Mouse (Mus musculus): ENCODE measurements around the gene Akr1c13. TPM values are rescaled to one million over a fixed set of nuclear protein-coding genes. Genes with fewer than 3 reads are reported as not detected.
"Not testable (repeated sequence)": the region's sequence is repeated elsewhere in the genome, so short reads cannot be mapped to it uniquely, and the experiment has no call there.

The Akr1c13 gene
- polyA plus RNA-seq, 1 experiment from 2014 or later: 13.7 TPM

DNA sequence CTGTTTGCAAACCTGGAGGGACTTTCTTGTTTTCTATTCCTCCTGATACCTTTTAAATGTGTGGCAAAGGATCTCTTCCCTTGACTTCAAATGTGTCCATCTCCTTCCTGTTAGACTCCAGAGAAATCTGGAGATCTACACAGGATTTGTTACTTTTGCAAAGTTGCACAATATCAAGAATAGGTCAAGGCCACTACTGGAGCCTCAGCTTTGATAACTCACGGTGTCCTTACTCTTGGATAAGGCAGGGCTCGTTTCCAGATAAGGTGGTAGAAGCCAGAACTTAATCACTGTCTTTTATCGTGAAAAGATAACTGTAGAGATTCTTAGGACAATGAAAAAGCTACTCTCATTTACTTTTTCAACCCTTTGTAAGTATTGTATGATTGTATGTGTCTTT lies 1.6 kb downstream of the Akr1c13 start:
- Histone ChIP-seq H3K4me2 (no peak overlapping the region), H3K36me3 (no peaks in the 10 kb centered on the region), H3K4me3 (no peak overlapping the region), H3K9ac (no peak overlapping the region), H3K4me1 (no peaks in the 10 kb centered on the region), H3K27ac (no peak overlapping the region), H3K9me3 (no peaks in the 10 kb centered on the region), H3K27me3 (no peaks in the 10 kb centered on the region)
- no peak for ATAC-seq (ENCODE audit: borderline replicate concordance, extremely low read depth, low FRiP score, low TSS enrichment)
- WGBS: 59% methylated on average over 3 of the region's 3 CpGs

DNA sequence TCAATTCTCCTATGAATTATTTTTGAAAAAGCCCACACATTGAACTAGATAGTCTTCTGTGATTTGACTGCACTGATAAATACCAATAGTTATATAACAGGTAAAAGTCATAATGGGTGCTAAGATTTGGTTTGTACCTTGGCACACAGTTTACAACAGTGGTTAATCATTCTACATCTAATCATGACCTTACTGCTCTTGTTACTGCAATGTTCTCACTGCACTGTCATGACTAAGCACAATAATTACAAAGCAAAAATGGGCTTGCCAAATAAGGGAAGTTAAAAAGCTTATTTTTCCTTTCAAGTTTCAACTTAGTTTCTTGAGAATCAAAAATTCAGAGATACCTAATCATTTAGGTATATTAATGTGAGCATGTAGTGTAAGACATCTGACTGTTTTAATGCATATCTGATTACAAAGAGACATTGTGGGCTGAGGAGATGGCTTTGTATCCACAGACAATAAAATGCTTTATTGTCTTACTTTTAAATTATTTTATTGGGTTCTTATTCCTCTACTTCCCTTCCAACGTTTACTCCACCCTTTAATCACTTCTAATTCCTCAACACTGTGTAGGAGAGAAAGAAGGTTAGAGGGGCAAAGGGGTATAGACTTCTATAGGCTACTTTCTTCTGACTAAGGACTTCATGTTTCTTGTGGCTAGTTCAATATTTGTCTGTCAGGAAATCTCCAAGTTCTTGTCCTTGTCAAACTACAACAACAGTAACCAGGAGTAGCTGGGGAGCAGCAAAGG lies 15.4 kb downstream of the Akr1c13 start:
- Histone ChIP-seq H3K4me3 (no peak overlapping the region), H3K27ac (no peak overlapping the region), H3K9ac (no peak overlapping the region), H3K4me1 (no peaks in the 10 kb centered on the region), H3K4me2 (no peak overlapping the region), H3K9me3 (no peaks in the 10 kb centered on the region), H3K27me3 (no peaks in the 10 kb centered on the region), H3K36me3 (no peaks in the 10 kb centered on the region)
- ATAC-seq (ENCODE audit: borderline replicate concordance, extremely low read depth, low FRiP score, low TSS enrichment): no peak
- WGBS: 29% methylated on average over 1 of the region's 1 CpGs

DNA sequence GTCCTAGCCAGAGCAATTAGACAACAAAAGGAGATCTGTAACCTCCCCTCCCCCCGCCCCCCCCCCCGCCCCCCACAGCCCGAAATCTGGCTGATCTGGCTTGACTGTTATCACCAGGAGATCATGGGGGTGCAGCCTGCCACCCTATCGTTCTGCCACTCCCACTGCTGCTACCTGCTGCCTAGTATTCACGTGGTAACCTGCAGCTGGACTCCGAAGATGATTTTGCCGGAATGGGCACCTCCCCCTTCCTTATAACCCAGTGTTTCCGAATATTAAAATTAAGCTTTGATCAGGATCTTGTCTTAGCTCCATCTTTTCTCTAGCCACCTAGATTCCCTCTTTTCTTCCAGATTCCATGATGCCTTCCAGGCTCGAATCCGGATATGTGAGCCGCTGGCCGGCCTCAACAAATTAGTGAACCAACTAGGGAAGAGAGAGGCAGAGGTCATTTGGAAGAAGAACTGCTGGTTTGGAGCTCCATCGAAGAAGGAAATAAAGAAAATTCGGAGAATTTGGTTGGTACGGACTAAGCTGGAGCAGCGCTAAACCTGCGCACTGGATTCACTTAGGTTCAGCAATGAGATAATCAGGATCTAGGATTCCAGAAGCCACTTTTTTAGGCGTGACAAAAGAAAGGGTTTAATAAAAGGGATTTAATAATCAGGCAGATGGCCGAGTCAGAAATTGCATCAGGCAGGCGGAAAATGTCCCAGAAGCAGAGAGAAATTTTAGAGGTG lies 20.8 kb downstream of the Akr1c13 start:
- no peaks in the 10 kb centered on the region for H3K36me3 ChIP-seq
- H3K9me3 ChIP-seq: no peaks in the 10 kb centered on the region
- no peak overlapping the region for H3K4me3 ChIP-seq
- no peaks in the 10 kb centered on the region for H3K27me3 ChIP-seq
- H3K4me1 ChIP-seq: no peaks in the 10 kb centered on the region
- no peak for ATAC-seq (ENCODE audit: borderline replicate concordance, extremely low read depth, low FRiP score, low TSS enrichment)
- H3K27ac ChIP-seq: no peak overlapping the region
- WGBS: 81% methylated on average over 20 of the region's 20 CpGs
- H3K4me2 ChIP-seq: no peak overlapping the region
- H3K9ac ChIP-seq: no peak overlapping the region

DNA sequence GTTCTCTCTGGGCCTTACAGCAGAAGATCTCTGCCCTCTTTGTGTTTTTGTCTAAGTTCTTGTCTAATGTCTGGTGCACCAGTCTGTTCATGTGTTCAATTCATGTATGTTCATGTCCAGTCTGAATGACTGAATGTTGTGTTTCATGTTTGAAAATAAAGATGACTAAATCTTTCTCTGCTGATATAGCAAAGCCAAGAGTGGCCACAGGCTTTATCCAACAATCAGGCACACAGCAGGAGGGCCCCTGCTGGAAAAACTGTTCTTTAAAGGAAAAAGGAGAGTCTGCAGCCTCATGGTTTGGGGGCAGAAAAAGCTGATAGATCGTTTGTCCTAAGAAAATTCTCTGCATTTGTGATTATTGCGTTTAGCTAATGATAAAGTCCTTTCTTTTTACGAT lies 21.4 kb downstream of the Akr1c13 start:
- 68% methylated on average over 3 of the region's 3 CpGs for WGBS
- Histone ChIP-seq H3K4me1 (no peaks in the 10 kb centered on the region), H3K9ac (no peak overlapping the region), H3K27me3 (no peaks in the 10 kb centered on the region), H3K4me2 (no peak overlapping the region), H3K4me3 (no peak overlapping the region), H3K27ac (no peak overlapping the region), H3K36me3 (no peaks in the 10 kb centered on the region), H3K9me3 (no peaks in the 10 kb centered on the region)
- no peak for ATAC-seq (ENCODE audit: borderline replicate concordance, extremely low read depth, low FRiP score, low TSS enrichment)

DNA sequence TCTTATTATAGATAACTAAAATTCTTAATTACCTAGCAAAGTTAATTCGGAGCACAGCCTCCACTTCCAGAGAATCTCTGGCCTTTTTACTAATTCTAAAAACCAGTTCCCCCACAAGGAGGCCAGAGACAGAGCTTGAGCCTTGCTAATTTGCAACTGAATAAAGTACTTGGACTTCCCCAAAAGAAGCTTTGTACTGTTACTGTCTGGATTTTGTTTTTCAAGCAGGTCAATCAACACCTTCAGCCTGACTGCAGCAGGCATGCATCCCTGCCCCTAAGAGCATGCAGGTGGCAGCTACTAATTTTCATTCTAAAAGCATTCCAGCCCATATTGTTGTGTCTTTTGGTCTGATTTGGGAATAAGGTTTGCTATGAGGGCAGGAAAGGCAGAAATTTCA lies 24.5 kb downstream of the Akr1c13 start:
- not testable (repeated sequence) for H3K4me3 ChIP-seq; H3K4me1 ChIP-seq; H3K4me2 ChIP-seq; H3K9ac ChIP-seq; H3K27me3 ChIP-seq; H3K36me3 ChIP-seq; H3K27ac ChIP-seq; ATAC-seq (ENCODE audit: borderline replicate concordance, extremely low read depth, low FRiP score, low TSS enrichment); H3K9me3 ChIP-seq
- 82% methylated on average over 1 of the region's 1 CpGs for WGBS

DNA sequence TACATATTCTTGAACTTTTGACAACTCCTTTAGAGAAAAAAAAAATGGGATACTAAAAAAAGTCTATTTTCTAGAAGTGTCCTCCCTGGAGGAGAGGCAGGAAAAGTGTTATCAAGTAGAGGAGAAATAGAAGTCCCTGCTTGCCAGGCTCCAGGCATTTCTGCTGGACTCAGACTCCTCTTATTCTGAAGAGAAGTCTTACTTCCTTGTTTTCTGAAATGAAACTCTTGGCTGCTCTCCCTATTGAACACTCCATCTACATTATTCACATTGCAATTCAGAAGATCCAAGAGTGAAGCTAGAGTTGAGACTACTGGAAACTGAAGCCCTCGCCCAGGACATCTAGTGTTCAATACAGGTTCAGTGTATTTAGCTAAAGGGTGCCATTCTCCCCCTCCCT lies 37.5 kb downstream of the Akr1c13 start, which contains the start of gene Akr1c19:
TSS of gene Akr1c19 (plus strand) at position 260 of the 400 bp plus-strand sequence.
- 0 out of 2 replicates have a peak, but pooled peaks have one; percentile 19 for ATAC-seq (ENCODE audit: borderline replicate concordance, extremely low read depth, low FRiP score, low TSS enrichment)
- Histone ChIP-seq H3K27me3 (no peaks in the 10 kb centered on the region), H3K9me3 (no peaks in the 10 kb centered on the region)

DNA sequence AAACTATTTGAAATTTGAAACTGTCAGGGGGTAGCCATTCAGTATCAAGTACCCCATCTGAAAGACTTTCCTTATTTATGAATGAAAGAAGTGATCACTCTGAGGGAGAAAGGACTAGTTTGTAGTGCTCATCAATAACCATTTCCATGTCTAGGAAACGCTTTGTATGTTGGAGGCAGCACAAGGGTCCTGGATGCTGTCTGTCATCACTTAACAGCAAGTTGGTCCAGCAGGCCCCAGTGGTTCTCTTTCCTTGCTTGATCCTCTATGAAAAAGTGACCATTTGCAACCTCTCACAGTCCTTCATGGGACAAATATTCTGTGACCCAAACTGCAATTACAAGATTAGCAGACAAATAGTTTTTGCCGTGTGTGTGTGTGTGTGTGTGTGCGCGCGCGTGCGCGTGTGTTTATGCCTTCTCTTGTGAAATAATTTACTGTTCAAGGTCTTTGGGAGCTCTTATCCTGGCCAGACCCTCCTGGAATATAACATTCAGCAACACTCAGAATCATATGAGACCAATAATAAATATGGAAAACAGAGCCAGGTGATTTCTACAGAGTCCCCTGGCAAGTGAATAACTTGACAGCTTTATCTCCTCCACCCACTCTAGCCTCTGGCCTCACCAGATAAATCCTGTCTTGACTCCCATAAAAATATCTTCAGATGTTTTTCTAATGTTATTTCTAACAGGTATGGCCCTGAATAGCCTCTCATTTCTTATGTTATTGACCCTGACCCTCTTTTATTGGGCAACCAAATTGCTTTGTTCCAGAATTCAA lies 40.1 kb downstream of the Akr1c13 start:
- no peak overlapping the region for H3K4me2 ChIP-seq
- no peaks in the 10 kb centered on the region for H3K36me3 ChIP-seq
- H3K4me3 ChIP-seq: no peak overlapping the region
- 70% methylated on average over 8 of the region's 8 CpGs for WGBS
- ATAC-seq (ENCODE audit: borderline replicate concordance, extremely low read depth, low FRiP score, low TSS enrichment): peak; percentile 27; the same call in 1 of the 2 replicates
- no peaks in the 10 kb centered on the region for H3K27me3 ChIP-seq
- no peaks in the 10 kb centered on the region for H3K4me1 ChIP-seq
- H3K9me3 ChIP-seq: no peaks in the 10 kb centered on the region
- no peak overlapping the region for H3K27ac ChIP-seq
- no peak overlapping the region for H3K9ac ChIP-seq

More for the DNA sequence above, 37.5 kb downstream of the Akr1c13 start, which contains the start of gene Akr1c19:
- no peak within 1 kb of the TSS for H3K4me3 ChIP-seq
- H3K9ac ChIP-seq: no peak within 1 kb of the TSS
- 43% methylated on average over 1 of the region's 1 CpGs for WGBS
- H3K27ac ChIP-seq: no peak within 1 kb of the TSS
- no peaks in the 10 kb centered on the region for H3K4me1 ChIP-seq
- H3K4me2 ChIP-seq: no peak within 1 kb of the TSS
- no peaks in the 10 kb centered on the region for H3K36me3 ChIP-seq

DNA sequence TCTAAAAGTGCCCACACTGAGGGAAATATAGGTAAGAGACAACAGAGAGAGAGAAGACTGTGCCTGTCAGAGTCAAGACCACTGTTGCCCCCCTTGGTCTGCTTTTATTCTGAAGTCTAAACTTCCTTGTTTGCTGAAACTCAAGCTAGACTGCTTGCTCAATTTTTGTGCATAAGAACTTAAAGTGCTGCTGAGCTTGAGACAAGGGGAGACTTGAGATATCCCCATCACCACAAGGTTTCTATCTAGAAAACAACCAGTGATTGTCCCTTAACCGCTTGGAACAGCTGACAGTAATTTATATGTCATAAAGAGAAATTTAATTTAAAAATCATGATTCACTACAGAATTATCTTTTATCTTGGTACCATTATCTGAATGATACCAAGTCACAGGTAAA lies 42.2 kb downstream of the Akr1c13 start:
- no peak overlapping the region for H3K9ac ChIP-seq
- H3K27ac ChIP-seq: peak overlapping the region; percentile 53
- no peak overlapping the region for H3K4me3 ChIP-seq
- no peak for ATAC-seq (ENCODE audit: borderline replicate concordance, extremely low read depth, low FRiP score, low TSS enrichment)
- 41% methylated on average over 1 of the region's 1 CpGs for WGBS
- H3K36me3 ChIP-seq: no peaks in the 10 kb centered on the region
- no peak overlapping the region for H3K4me2 ChIP-seq
- no peaks in the 10 kb centered on the region for H3K27me3 ChIP-seq
- no peaks in the 10 kb centered on the region for H3K4me1 ChIP-seq
- H3K9me3 ChIP-seq: no peaks in the 10 kb centered on the region

DNA sequence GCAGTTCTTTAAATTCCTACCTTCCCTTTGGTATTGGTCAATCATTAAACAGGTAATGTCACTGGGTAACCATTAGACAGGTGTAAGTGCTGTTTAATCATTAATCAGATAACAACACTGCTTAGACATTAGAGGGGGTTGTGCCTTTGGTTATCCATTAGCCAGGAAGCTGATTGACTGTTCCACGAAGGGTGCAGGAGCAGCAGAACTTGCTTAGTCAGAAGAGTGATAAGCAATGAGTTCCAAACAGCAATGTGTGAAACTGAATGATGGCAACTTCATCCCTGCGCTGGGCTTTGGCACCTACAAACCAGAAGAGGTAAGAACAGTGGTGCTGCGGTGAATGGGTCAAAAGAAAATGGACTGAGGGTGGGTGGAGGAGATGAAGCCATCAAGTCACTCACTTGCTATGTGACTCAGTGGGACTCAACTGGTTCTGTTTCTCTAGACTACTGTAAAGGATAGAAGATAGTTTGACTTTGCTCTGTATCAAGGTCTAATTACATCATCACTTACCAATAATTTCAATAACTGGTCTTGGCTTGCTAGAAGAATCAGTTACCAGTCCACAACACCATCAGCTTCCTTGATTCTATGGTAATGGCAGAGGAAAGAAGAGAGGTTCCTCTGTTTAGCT lies 42.7 kb downstream of the Akr1c13 start:
- peak overlapping the region; percentile 59 for H3K27ac ChIP-seq
- H3K4me1 ChIP-seq: no peaks in the 10 kb centered on the region
- H3K4me3 ChIP-seq: no peak overlapping the region
- 44% methylated on average over 3 of the region's 3 CpGs for WGBS
- no peaks in the 10 kb centered on the region for H3K36me3 ChIP-seq
- H3K4me2 ChIP-seq: peak overlapping the region; percentile 26
- no peak overlapping the region for H3K9ac ChIP-seq
- ATAC-seq (ENCODE audit: borderline replicate concordance, extremely low read depth, low FRiP score, low TSS enrichment): peak; percentile 89
- H3K9me3 ChIP-seq: no peaks in the 10 kb centered on the region
- no peaks in the 10 kb centered on the region for H3K27me3 ChIP-seq

DNA sequence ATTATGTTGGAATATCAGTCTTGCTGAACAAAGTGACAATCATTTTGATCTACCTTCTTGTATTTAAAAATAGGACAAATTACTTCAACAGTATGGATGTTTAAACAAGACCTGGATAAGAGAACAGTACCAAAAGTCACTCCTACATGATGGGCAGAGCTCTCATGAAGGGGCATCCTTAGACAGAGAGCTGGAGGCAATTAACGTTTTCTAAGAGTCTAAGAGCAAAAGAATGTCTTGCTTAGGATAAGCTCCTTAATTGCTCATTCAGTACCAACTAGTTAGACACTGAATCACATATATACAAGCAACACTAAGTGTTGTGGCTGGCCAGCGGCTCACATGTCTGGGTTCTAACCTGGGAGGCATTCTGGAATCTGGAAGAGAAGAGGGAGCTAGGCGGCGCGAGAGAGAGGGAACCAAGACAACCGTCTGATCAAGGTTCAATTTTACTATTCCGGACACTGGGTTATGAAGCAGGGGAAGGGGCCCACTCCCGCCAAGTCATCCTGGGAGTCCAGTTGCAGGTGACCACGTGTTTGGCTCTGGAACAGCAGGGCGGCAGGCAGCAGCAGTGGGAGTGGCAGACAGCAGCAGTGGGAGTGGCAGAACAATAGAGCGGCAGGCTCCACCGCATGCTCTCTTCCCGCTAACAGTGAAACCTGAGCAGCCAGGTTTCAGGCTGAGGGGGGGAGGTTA lies 54.1 kb downstream of the Akr1c13 start:
- 2% methylated on average over 13 of the region's 13 CpGs for WGBS
- no peaks in the 10 kb centered on the region for H3K9me3 ChIP-seq
- ATAC-seq (ENCODE audit: borderline replicate concordance, extremely low read depth, low FRiP score, low TSS enrichment): peak; percentile 83; the same call in 1 of the 2 replicates
- H3K36me3 ChIP-seq: no peaks in the 10 kb centered on the region
- peak overlapping the region; percentile 23; the same call in 1 of the 2 replicates for H3K4me3 ChIP-seq
- H3K27me3 ChIP-seq: no peaks in the 10 kb centered on the region
- no peak overlapping the region for H3K27ac ChIP-seq
- H3K4me1 ChIP-seq: 0 out of 2 replicates have a peak, but pooled peaks cover 3% of the 10 kb centered on the region
- peak overlapping the region; percentile 52 for H3K4me2 ChIP-seq
- no peak overlapping the region for H3K9ac ChIP-seq

DNA sequence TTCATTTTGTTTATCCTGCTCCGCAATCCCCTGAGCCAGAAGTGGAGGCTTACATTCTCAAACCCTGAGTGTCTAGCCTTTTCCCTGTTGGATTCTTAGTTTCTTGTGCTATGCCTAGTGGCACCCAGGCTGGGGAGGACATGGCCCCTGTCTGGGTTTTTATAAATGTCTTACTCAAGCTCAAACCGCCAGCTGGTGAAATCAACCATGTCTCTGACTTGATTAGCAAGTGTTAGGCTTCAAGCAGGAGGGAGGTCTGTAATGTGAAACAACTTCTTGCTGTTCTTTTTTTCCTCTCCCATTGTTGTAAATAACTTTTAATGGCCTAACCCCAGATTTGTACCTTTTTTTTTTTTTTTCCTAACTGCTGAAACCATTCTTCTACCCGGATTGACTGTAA lies 58.4 kb downstream of the Akr1c13 start:
- H3K36me3 ChIP-seq: no peaks in the 10 kb centered on the region
- no peak overlapping the region for H3K9ac ChIP-seq
- no peak overlapping the region for H3K27ac ChIP-seq
- H3K9me3 ChIP-seq: no peaks in the 10 kb centered on the region
- no peak overlapping the region for H3K4me3 ChIP-seq
- no peaks in the 10 kb centered on the region for H3K27me3 ChIP-seq
- 65% methylated on average over 3 of the region's 3 CpGs for WGBS
- no peak for ATAC-seq (ENCODE audit: borderline replicate concordance, extremely low read depth, low FRiP score, low TSS enrichment)
- 0 out of 2 replicates have a peak, but pooled peaks cover 3% of the 10 kb centered on the region for H3K4me1 ChIP-seq
- no peak overlapping the region for H3K4me2 ChIP-seq

Measured in lung, embryonic 15.5 days (tissue).